17 mouse cellular contexts compared by ENCODE assay signal in the genomic region with DNA sequence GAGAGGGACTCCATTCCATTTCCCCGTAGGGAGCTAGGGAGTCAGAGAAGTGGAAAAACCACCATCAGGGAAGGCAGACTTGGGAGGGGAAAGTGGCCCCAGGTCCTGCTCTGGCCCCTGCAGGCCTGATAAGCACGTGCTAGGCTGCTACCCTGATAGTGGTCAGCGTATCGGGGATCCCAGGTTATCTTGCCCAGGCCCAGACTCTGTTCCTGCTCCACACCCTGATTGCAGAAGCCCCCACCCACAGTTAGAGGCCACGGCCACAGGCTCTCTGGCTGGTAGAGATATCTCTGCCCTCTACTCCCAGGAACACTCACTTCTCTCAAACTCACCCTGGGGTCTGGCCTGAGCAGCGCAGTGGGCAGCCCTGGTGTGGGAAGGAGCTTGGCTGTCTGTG. TPM values are rescaled to one million over a fixed set of nuclear protein-coding genes. Genes with fewer than 3 reads are reported as not detected.
DNase-seq lines count a peak whose midpoint lies in the region; ATAC-seq and TF ChIP-seq lines count a peak whose summit lies in the region.
"Had no signal": no experiment of that assay in that cellular context is flagged by ENCODE, and none has a peak within 500 bp of the region (broad histone marks: within the 10 kb centered on the region; RNA-seq: fewer than 3 reads in every experiment).

No protein-coding gene starts in this region.

- H3K9me3 ChIP-seq in hindbrain, embryonic 10.5 days, result no peaks in the 10 kb centered on the region
- no peaks in the 10 kb centered on the region for H3K9me3 ChIP-seq in hindbrain, postnatal 0 days (ENCODE audit: low read length)
- no peaks in the 10 kb centered on the region for H3K9me3 ChIP-seq in liver, embryonic 12.5 days (replicated peaks)
- H3K9me3 ChIP-seq in stomach, embryonic 14.5 days (ENCODE audit: control insufficient read depth, low read depth, low read length), result no peaks in the 10 kb centered on the region
- H3K9me3 ChIP-seq: limb, embryonic 15.5 days; midbrain, embryonic 10.5 days; neural tube, embryonic 12.5 days had no signal

- TF ChIP-seq CTCF in hindbrain, postnatal 0 days (IDR thresholded peaks at IDR 0.05; ENCODE audit: low read depth), result no peak
- no peak for TF ChIP-seq CTCF in thymus, adult 2 months (IDR thresholded peaks at IDR 0.05; ENCODE audit: borderline replicate concordance, control insufficient read depth, extremely low read depth, insufficient read depth, low read length, poor library complexity)
- no peak for TF ChIP-seq CTCF in cerebellum, adult 2 months (IDR thresholded peaks at IDR 0.05; ENCODE audit: borderline replicate concordance, insufficient read depth, low read depth, low read length)

- H3K4me2 ChIP-seq in hindbrain, postnatal 0 days (ENCODE audit: low read depth, low read length), result no peak overlapping the region
- H3K4me2 ChIP-seq in liver, embryonic 12.5 days, result peak overlapping the region; percentile 81
- no peak overlapping the region for H3K4me2 ChIP-seq in stomach, embryonic 14.5 days (replicated peaks; ENCODE audit: low read depth, low read length)
- H3K4me2 ChIP-seq: limb, embryonic 15.5 days; neural tube, embryonic 12.5 days had no signal

- H3K27ac ChIP-seq in hindbrain, embryonic 10.5 days, result 0 out of 2 replicates have a peak overlapping the region, but pooled peaks have one; percentile 24
- H3K27ac ChIP-seq in hindbrain, postnatal 0 days, result no peak overlapping the region
- H3K27ac ChIP-seq in liver, embryonic 12.5 days, result peak overlapping the region; percentile 100
- H3K27ac ChIP-seq in stomach, embryonic 14.5 days (ENCODE audit: low read length), result no peak overlapping the region
- no peak overlapping the region for H3K27ac ChIP-seq in thymus, adult 2 months (ENCODE audit: control insufficient read depth, insufficient read depth, low read length)
- H3K27ac ChIP-seq in cerebellum, adult 2 months (ENCODE audit: insufficient read depth, low read length), result no peak overlapping the region
- H3K27ac ChIP-seq: limb, embryonic 15.5 days; neural tube, embryonic 12.5 days had no signal

- WGBS in hindbrain, embryonic 10.5 days, result 82% methylated on average over 6 of the region's 6 CpGs
- WGBS in hindbrain, postnatal 0 days, result 84% methylated on average over 6 of the region's 6 CpGs
- 29% methylated on average over 6 of the region's 6 CpGs for WGBS in liver, embryonic 12.5 days (ENCODE audit: insufficient replicate concordance)
- WGBS in stomach, embryonic 14.5 days, result 75% methylated on average over 6 of the region's 6 CpGs
- WGBS in thymus, adult 2 months, result 99% methylated on average over 6 of the region's 6 CpGs
- 88% methylated on average over 6 of the region's 6 CpGs for WGBS in cerebellum, adult 2 months

- H3K9ac ChIP-seq in hindbrain, postnatal 0 days (replicated peaks; ENCODE audit: low read length), result no peak overlapping the region
- H3K9ac ChIP-seq in liver, embryonic 12.5 days, result peak overlapping the region; percentile 93
- no peak overlapping the region for H3K9ac ChIP-seq in stomach, embryonic 14.5 days (replicated peaks; ENCODE audit: low read depth, low read length)
- H3K9ac ChIP-seq: limb, embryonic 15.5 days; neural tube, embryonic 12.5 days had no signal

- DNase-seq in hindbrain, embryonic 10.5 days (ENCODE audit: low spot score), result no peak
- no peak for DNase-seq in hindbrain, postnatal 0 days (ENCODE audit: low spot score)
- DNase-seq in c-Kit-positive CD71-positive TER-119-negative erythroid progenitor cells, embryonic 14.5 days (ENCODE audit: low read depth), result peak; percentile 83
- no peak for DNase-seq in layer of hippocampus, adult 9-10 months (ENCODE audit: low spot score)
- DNase-seq in thymus, adult 2 months, result no peak
- no peak for DNase-seq in cerebellum, adult 2 months
- DNase-seq: adrenal gland, postnatal 14 days; cerebellum, adult 9-11 months; heart, postnatal 36 days; right cerebral cortex, adult 18-20 months; thymus, adult 18-20 months had no signal

- H3K4me1 ChIP-seq in hindbrain, embryonic 10.5 days (replicated peaks), result no peaks in the 10 kb centered on the region
- no peaks in the 10 kb centered on the region for H3K4me1 ChIP-seq in hindbrain, postnatal 0 days (ENCODE audit: insufficient read depth, low read length)
- H3K4me1 ChIP-seq in liver, embryonic 12.5 days, result peaks cover 85% of the 10 kb centered on the region
- no peaks in the 10 kb centered on the region for H3K4me1 ChIP-seq in stomach, embryonic 14.5 days (ENCODE audit: control insufficient read depth, insufficient read depth, low read length)
- H3K4me1 ChIP-seq in thymus, adult 2 months (replicated peaks; ENCODE audit: control insufficient read depth, insufficient read depth, low read length), result 0 out of 2 replicates have a peak, but pooled peaks cover 4% of the 10 kb centered on the region
- no peaks in the 10 kb centered on the region for H3K4me1 ChIP-seq in cerebellum, adult 2 months (ENCODE audit: control insufficient read depth, insufficient read depth, low read length)
- H3K4me1 ChIP-seq: limb, embryonic 15.5 days; midbrain, embryonic 10.5 days; neural tube, embryonic 12.5 days had no signal

- no peaks in the 10 kb centered on the region for H3K27me3 ChIP-seq in hindbrain, embryonic 10.5 days (ENCODE audit: insufficient read depth, poor library complexity, severe bottlenecking)
- no peaks in the 10 kb centered on the region for H3K27me3 ChIP-seq in hindbrain, postnatal 0 days (ENCODE audit: insufficient read depth, low read length)
- no peaks in the 10 kb centered on the region for H3K27me3 ChIP-seq in liver, embryonic 12.5 days (replicated peaks)
- H3K27me3 ChIP-seq in stomach, embryonic 14.5 days (ENCODE audit: control insufficient read depth, insufficient read depth, low read length), result no peaks in the 10 kb centered on the region
- H3K27me3 ChIP-seq in thymus, adult 2 months (ENCODE audit: control insufficient read depth, insufficient read depth, low read length), result no peaks in the 10 kb centered on the region
- no peaks in the 10 kb centered on the region for H3K27me3 ChIP-seq in cerebellum, adult 2 months (ENCODE audit: control insufficient read depth, insufficient read depth, low read length)
- H3K27me3 ChIP-seq: limb, embryonic 15.5 days; neural tube, embryonic 12.5 days; Patski had no signal

- TF ChIP-seq POLR2A in thymus, adult 2 months (IDR thresholded peaks at IDR 0.05; ENCODE audit: control insufficient read depth, extremely low read depth, insufficient read depth, low read length, poor library complexity), result no peak
- TF ChIP-seq POLR2A in cerebellum, adult 2 months (IDR thresholded peaks at IDR 0.05; ENCODE audit: borderline replicate concordance, insufficient read depth, low read length), result no peak

- no peak for ATAC-seq in hindbrain, postnatal 0 days
- peak; percentile 73 for ATAC-seq in liver, embryonic 12.5 days
- ATAC-seq in stomach, embryonic 14.5 days (ENCODE audit: insufficient number of reproducible peaks, insufficient read depth, low FRiP score, low read depth), result peak; percentile 80; the same call in 1 of the 2 replicates
- ATAC-seq: Patski had no signal

- no peak overlapping the region for H3K4me3 ChIP-seq in hindbrain, embryonic 10.5 days
- no peak overlapping the region for H3K4me3 ChIP-seq in hindbrain, postnatal 0 days (ENCODE audit: low read length)
- peak overlapping the region; percentile 73 for H3K4me3 ChIP-seq in liver, embryonic 12.5 days
- H3K4me3 ChIP-seq in stomach, embryonic 14.5 days (ENCODE audit: low read depth, low read length), result no peak overlapping the region
- H3K4me3 ChIP-seq in thymus, adult 2 months (ENCODE audit: control insufficient read depth, insufficient read depth, low read length), result no peak overlapping the region
- no peak overlapping the region for H3K4me3 ChIP-seq in cerebellum, adult 2 months (replicated peaks; ENCODE audit: insufficient read depth, low read depth, low read length)
- H3K4me3 ChIP-seq: limb, embryonic 15.5 days; midbrain, embryonic 10.5 days; neural tube, embryonic 12.5 days had no signal

- H3K36me3 ChIP-seq in hindbrain, embryonic 10.5 days, result peaks cover 43% of the 10 kb centered on the region
- peaks cover 18% of the 10 kb centered on the region for H3K36me3 ChIP-seq in hindbrain, postnatal 0 days (ENCODE audit: insufficient read depth, low read length)
- peaks cover 34% of the 10 kb centered on the region for H3K36me3 ChIP-seq in liver, embryonic 12.5 days
- peaks cover 10% of the 10 kb centered on the region for H3K36me3 ChIP-seq in stomach, embryonic 14.5 days (ENCODE audit: control insufficient read depth, insufficient read depth, low read length)
- peaks cover 7% of the 10 kb centered on the region; the same call in 1 of the 2 replicates for H3K36me3 ChIP-seq in thymus, adult 2 months (ENCODE audit: control insufficient read depth, insufficient read depth, low read length)

RNA-seq across cellular contexts. Expression of a gene that starts 10.5 kb away (rescaled TPM):
- polyA plus RNA-seq in hindbrain, embryonic 10.5 days (2016; fragmentation: Nextera tagmentation; extraction: Ambion mirVana), result 40.6 and 41.4 TPM in 2 replicates
- 38.4 and 40.3 TPM in 2 replicates for total RNA-seq in hindbrain, postnatal 0 days (2014; rRNA removed)
- polyA plus RNA-seq in hindbrain, postnatal 0 days (2015; fragmentation: Nextera tagmentation; extraction: Ambion mirVana), result 25.7 and 26.9 TPM in 2 replicates
- 23.2 and 25.5 TPM in 2 replicates for polyA plus RNA-seq in liver, embryonic 12.5 days (2016; fragmentation: Nextera tagmentation; extraction: Ambion mirVana)
- polyA plus RNA-seq in stomach, embryonic 14.5 days (2014; fragmentation: Nextera tagmentation; extraction: Ambion mirVana), result 33.4 and 33.5 TPM in 2 replicates
- polyA plus RNA-seq in thymus, adult 2 months (2012; rRNA removed), result 41.7 and 45.7 TPM in 2 replicates
- 34.0 and 35.8 TPM in 2 replicates for polyA plus RNA-seq in cerebellum, adult 2 months (2012; rRNA removed)

RNA-seq across cellular contexts. Expression of a gene that starts 24.8 kb away (rescaled TPM):
- 29.2 and 33.8 TPM in 2 replicates for polyA plus RNA-seq in hindbrain, embryonic 10.5 days (2016; fragmentation: Nextera tagmentation; extraction: Ambion mirVana)
- 27.6 and 32.6 TPM in 2 replicates for total RNA-seq in hindbrain, postnatal 0 days (2014; rRNA removed)
- polyA plus RNA-seq in hindbrain, postnatal 0 days (2015; fragmentation: Nextera tagmentation; extraction: Ambion mirVana), result 22.6 and 22.9 TPM in 2 replicates
- 6.0 and 6.7 TPM in 2 replicates for polyA plus RNA-seq in liver, embryonic 12.5 days (2016; fragmentation: Nextera tagmentation; extraction: Ambion mirVana)
- 15.2 and 16.4 TPM in 2 replicates for polyA plus RNA-seq in stomach, embryonic 14.5 days (2014; fragmentation: Nextera tagmentation; extraction: Ambion mirVana)
- polyA plus RNA-seq in thymus, adult 2 months (2012; rRNA removed), result 17.6 and 18.9 TPM in 2 replicates
- polyA plus RNA-seq in cerebellum, adult 2 months (2012; rRNA removed), result 23.0 and 23.5 TPM in 2 replicates

RNA-seq across cellular contexts. Expression of a gene that starts 31.9 kb away (rescaled TPM):
- 73.0 and 76.3 TPM in 2 replicates for polyA plus RNA-seq in hindbrain, embryonic 10.5 days (2016; fragmentation: Nextera tagmentation; extraction: Ambion mirVana)
- total RNA-seq in hindbrain, postnatal 0 days (2014; rRNA removed), result 107 and 108 TPM in 2 replicates
- polyA plus RNA-seq in hindbrain, postnatal 0 days (2015; fragmentation: Nextera tagmentation; extraction: Ambion mirVana), result 121 and 123 TPM in 2 replicates
- 31.7 and 32.0 TPM in 2 replicates for polyA plus RNA-seq in liver, embryonic 12.5 days (2016; fragmentation: Nextera tagmentation; extraction: Ambion mirVana)
- polyA plus RNA-seq in stomach, embryonic 14.5 days (2014; fragmentation: Nextera tagmentation; extraction: Ambion mirVana), result 54.1 and 60.6 TPM in 2 replicates
- 124 and 136 TPM in 2 replicates for polyA plus RNA-seq in thymus, adult 2 months (2012; rRNA removed)
- 134 and 135 TPM in 2 replicates for polyA plus RNA-seq in cerebellum, adult 2 months (2012; rRNA removed)

RNA-seq across cellular contexts. Expression of a gene that starts 37.6 kb away (rescaled TPM):
- 16.6 and 17.0 TPM in 2 replicates for polyA plus RNA-seq in hindbrain, embryonic 10.5 days (2016; fragmentation: Nextera tagmentation; extraction: Ambion mirVana)
- 63.8 and 69.6 TPM in 2 replicates for total RNA-seq in hindbrain, postnatal 0 days (2014; rRNA removed)
- 48.2 and 52.8 TPM in 2 replicates for polyA plus RNA-seq in hindbrain, postnatal 0 days (2015; fragmentation: Nextera tagmentation; extraction: Ambion mirVana)
- 25.4 and 26.4 TPM in 2 replicates for polyA plus RNA-seq in liver, embryonic 12.5 days (2016; fragmentation: Nextera tagmentation; extraction: Ambion mirVana)
- polyA plus RNA-seq in stomach, embryonic 14.5 days (2014; fragmentation: Nextera tagmentation; extraction: Ambion mirVana), result 19.1 and 21.4 TPM in 2 replicates
- polyA plus RNA-seq in thymus, adult 2 months (2012; rRNA removed), result 13.4 and 14.4 TPM in 2 replicates
- polyA plus RNA-seq in cerebellum, adult 2 months (2012; rRNA removed), result 18.8 and 19.5 TPM in 2 replicates

Comparison
In these comparisons a context has a peak if more than half of its experiments do, and no peak if none do; other contexts are left out.
1. H3K27ac ChIP-seq: peak in hindbrain, embryonic 10.5 days (single experiment) and liver, embryonic 12.5 days (single experiment); none in hindbrain, postnatal 0 days (single experiment), stomach, embryonic 14.5 days (single experiment), thymus, adult 2 months (single experiment) and cerebellum, adult 2 months (single experiment).